Mouse (Mus musculus) R1 (cell line): ENCODE measurements around the gene Gemin7.
A peak's percentile ranks its signal among the peaks of the same experiment; 100 is the strongest.

Experiments
- DNase-seq: peaks from one replicate; pipeline ENCODE4 v3.0.0-alpha.2; 2018; ENCODE audit warnings: low read depth, low spot score

Gemin7 gene

GRCm38 (mm10) chr7:19577877-19578414, 551 bp upstream of the Gemin7 start:
- no peak for DNase-seq

- DNase-seq = peak; percentile 47
Measured at GRCm38 (mm10) chr7:19575559-19575958, 1.8 kb downstream of the Gemin7 start.

GRCm38 (mm10) chr7:19573776-19574140, 3.6 kb downstream of the Gemin7 start:
- peak; percentile 97 for DNase-seq

- DNase-seq = peak; percentile 88
Measured at GRCm38 (mm10) chr7:19572926-19573775, 4.2 kb downstream of the Gemin7 start.

- DNase-seq = peak; percentile 84
Measured at GRCm38 (mm10) chr7:19569647-19570046, 7.7 kb downstream of the Gemin7 start.

GRCm38 (mm10) chr7:19567426-19567825, 10.0 kb downstream of the Gemin7 start:
- no peak for DNase-seq

GRCm38 (mm10) chr7:19565803-19566202, 11.6 kb downstream of the Gemin7 start:
- no peak for DNase-seq

GRCm38 (mm10) chr7:19564455-19564854, 12.9 kb downstream of the Gemin7 start:
- DNase-seq = peak; percentile 78

GRCm38 (mm10) chr7:19563884-19564283, 13.5 kb downstream of the Gemin7 start:
- DNase-seq = no peak

GRCm38 (mm10) chr7:19562643-19563410, 14.6 kb downstream of the Gemin7 start, which contains the start of gene Ppp1r37:
TSS of gene Ppp1r37 (minus strand) at chr7:19563076.
- DNase-seq = peak; percentile 44

GRCm38 (mm10) chr7:19561765-19562642, 15.4 kb downstream of the Gemin7 start:
- peak; percentile 92 for DNase-seq

- no peak for DNase-seq
Measured at GRCm38 (mm10) chr7:19561431-19561764, 16.0 kb downstream of the Gemin7 start.

GRCm38 (mm10) chr7:19560491-19561260, 16.7 kb downstream of the Gemin7 start:
- no peak for DNase-seq

GRCm38 (mm10) chr7:19558965-19559364, 18.4 kb downstream of the Gemin7 start:
- peak; percentile 67 for DNase-seq

GRCm38 (mm10) chr7:19557982-19558900, 19.2 kb downstream of the Gemin7 start:
- DNase-seq = no peak

- DNase-seq = no peak
Measured at GRCm38 (mm10) chr7:19557086-19557485, 20.3 kb downstream of the Gemin7 start.

- no peak for DNase-seq
Measured at GRCm38 (mm10) chr7:19554168-19554567, 23.2 kb downstream of the Gemin7 start.

GRCm38 (mm10) chr7:19552443-19552842, 25.0 kb downstream of the Gemin7 start:
- DNase-seq = no peak

GRCm38 (mm10) chr7:19551634-19552033, 25.8 kb downstream of the Gemin7 start:
- no peak for DNase-seq

- DNase-seq = no peak
Measured at GRCm38 (mm10) chr7:19549394-19549793, 28.0 kb downstream of the Gemin7 start.
